Mouse (Mus musculus): ENCODE results near the gene Nrip2.

Nrip2 gene

GRCm38 (mm10) chr6:128399421-128400185, 507 bp downstream of the Nrip2 start:
- peak; percentile 21 for DNase-seq

DNA sequence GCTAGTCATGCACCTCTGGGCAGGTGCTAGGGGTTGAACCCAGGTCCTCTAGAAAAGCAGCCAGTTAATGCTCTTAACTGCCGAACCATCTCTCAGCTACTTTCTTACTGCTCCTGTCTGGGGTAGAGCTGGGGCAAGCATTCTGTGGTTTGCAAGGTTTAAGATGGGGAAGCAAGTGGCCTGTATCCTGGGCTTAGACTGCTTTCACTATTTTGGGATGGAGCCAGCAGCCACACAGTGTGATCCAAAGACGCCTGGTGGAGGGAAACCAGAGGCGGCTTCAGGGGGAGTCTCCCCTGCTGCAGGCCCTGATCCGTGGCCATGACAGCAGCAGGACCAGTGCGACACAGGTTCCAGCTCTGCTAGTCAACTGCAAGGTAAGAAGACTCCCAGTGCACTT, 5.6 kb downstream of the Nrip2 start:
- no peak for DNase-seq

DNA sequence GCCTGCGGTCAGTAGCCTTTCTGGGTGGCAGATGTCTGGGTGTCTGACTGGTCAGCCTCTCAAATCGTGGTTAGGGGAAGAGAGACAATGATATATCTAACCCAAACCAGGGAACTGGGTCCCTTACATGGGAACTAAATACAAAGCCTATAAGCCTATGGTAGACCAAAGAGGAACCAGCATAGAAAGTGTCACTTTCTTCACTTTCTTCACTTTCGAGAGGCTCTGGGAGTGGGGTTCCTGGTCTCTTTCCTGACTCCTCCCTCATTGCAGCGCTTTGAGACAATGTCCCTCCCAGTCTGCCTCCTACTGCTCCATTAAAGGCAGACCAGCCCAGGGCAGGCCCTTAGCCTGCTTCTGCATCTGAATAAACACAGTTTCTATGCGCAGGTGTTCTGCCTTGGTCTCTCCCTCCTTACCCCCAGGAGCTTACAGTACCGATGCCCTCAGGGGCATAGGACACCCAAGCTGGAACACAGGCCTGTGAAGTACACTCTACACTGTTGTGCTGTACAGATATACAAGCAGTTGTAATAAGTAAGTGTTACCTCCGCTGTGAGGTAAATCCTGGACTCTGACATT, 9.5 kb downstream of the Nrip2 start:
- DNase-seq = peak; percentile 59

DNA sequence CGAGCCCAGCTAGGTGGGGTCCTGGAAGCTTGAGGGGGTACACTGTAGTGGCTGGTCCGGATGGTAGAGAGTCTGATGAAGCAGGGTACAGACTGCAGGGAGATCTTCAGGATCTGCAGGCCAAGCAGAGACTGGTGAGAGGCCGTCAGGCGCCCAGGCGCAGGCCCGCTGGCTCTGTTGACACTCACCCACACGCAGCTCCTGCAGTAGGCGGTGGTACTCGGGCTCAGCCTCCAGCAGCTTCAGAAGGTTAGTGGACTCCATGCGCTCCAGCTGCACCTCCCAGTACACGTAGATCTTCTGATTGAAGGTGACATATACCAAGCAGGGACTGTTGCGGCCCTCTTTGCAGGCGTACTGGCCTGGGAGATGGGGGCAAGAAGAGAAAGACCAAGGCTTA, 11.2 kb downstream of the Nrip2 start:
- no peak for DNase-seq

- DNase-seq = peak; percentile 86
Observed at GRCm38 (mm10) chr6:128411115-128411514, 12.0 kb downstream of the Nrip2 start.

- no peak for DNase-seq
Observed at GRCm38 (mm10) chr6:128416169-128416568, 17.1 kb downstream of the Nrip2 start.

DNA sequence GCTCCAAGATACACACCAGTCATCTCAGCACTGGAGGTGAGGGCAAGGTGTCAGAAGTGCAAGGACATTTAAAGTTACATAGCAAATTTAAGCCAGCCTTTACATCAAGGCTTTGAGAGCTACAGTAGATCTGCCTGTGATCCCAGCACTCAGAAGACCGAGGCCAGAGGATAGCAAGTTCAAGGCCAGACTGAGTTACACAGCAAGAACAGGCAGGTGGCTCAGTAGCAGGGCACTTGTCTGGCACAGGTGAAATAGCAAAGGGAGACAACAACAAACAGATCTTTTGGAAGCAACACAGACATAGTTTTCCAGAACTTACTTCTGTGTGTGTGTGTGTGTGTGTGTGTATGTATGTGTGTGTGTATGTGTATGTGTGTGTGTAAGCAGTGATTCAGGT, 19.0 kb downstream of the Nrip2 start:
- no peak for DNase-seq

- no peak for DNase-seq
Observed at GRCm38 (mm10) chr6:128421036-128421435, 21.9 kb downstream of the Nrip2 start.

GRCm38 (mm10) chr6:128421480-128421879, 22.4 kb downstream of the Nrip2 start:
- no peak for DNase-seq

- DNase-seq = no peak
Observed at GRCm38 (mm10) chr6:128423496-128424268, 24.6 kb downstream of the Nrip2 start.

DNA sequence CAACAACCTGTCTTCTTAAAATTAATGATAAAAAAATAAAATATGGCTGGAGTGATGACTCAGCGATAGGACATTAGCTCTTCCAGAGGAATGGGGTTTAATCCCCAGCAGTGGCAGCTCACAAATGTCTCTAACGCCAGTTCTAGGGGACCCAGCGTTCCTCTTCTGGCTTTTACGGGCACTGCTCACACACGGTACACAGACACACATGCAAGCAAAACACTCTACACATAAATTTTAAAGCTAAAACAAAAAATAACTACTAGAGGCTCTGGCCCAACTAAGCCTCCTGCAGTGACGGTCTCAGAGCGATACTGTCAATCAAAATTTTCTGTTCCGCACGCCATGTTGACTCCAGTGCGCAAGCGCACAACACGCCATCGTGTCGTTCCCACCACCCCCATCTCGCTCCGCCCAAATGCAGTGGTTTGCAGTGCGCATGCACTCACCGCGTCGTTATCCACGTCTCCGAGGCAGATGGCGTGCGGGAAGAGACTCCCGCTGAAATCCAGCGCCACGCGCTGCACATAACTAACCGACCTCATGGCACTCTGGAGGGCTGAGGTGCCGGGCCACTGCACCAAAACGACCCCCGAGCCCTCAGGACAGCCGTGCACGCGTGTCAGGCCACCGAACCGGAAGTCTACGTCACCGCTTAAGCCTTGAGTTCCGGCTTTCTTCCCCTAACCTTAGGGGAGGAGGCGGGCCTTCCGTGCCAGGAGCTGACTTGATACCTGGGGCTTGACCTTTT, 25.3 kb downstream of the Nrip2 start, which contains the start of gene Itfg2:
Gene Itfg2, minus strand, starts transcription at position 663 of the 751 bp plus-strand sequence.
- DNase-seq = peak; percentile 98

- no peak for DNase-seq
Observed at GRCm38 (mm10) chr6:128425046-128425445, 25.9 kb downstream of the Nrip2 start.

- DNase-seq = no peak
Observed at GRCm38 (mm10) chr6:128427571-128427970, 28.5 kb downstream of the Nrip2 start.

GRCm38 (mm10) chr6:128429300-128429699, 30.2 kb downstream of the Nrip2 start:
- DNase-seq = no peak

DNA sequence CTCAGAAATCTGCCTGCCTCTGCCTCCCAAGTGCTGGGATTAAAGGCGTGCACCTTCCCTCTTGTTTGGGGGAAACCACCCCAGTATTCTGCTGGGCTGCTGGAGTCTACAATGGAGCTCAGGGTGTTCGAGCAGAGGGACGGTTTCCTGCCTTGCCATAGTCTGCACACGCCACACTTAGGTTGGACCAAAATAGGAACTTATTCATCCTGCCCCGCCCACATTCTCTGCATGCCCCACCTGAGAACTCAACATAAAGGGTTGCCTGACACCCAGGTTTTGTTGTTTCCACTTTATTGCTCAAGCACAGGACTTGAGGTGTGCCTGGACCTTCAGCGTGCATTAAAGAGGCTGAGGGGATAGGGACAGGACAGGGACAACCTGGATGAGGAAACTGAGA, 30.7 kb downstream of the Nrip2 start:
- no peak for DNase-seq

- no peak for DNase-seq
Observed at GRCm38 (mm10) chr6:128432356-128432915, 33.3 kb downstream of the Nrip2 start.

DNA sequence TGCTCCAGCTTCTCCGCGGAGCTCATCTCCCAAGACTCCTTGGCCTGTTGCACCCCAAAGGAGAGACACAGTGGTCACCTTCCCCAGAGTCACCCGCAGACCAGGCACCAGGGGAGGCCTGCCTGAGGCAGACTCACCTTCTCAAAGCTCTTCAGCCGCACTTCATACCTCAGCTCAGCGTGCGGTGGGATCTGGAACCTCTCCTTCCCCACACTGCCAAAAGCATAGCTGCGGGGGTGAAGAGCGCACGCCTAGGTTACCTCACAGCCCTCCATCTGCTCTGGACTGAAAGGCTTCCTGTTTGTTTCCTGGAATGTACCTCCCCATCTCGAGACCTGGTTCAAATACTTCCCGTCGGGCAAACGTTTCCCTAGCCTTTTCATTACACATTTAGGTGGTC, 34.5 kb downstream of the Nrip2 start:
- no peak for DNase-seq

DNA sequence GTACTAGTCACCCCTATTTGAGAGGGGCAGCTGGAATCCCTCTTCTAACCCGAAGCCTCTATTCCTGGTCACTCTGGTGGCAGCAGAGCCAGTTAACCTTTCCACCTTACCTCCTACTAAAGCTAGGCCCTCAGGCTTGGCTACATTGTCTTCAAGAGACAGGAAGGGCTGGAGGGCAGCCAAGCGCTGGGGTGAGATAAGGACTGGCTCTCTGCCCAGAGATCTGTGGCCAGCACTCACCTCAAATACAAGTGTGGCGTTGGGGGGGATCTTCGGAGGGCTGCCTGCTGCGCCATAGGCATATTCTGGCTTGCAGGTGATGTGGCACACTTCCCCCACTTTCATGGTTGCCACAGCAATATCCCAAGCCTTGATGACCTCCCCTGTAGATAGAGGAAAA, 36.4 kb downstream of the Nrip2 start:
- DNase-seq = peak; percentile 91

- no peak for DNase-seq
Observed at GRCm38 (mm10) chr6:128436356-128437005, 37.4 kb downstream of the Nrip2 start.

- no peak for DNase-seq
Observed at GRCm38 (mm10) chr6:128437288-128437687, 38.2 kb downstream of the Nrip2 start.

DNA sequence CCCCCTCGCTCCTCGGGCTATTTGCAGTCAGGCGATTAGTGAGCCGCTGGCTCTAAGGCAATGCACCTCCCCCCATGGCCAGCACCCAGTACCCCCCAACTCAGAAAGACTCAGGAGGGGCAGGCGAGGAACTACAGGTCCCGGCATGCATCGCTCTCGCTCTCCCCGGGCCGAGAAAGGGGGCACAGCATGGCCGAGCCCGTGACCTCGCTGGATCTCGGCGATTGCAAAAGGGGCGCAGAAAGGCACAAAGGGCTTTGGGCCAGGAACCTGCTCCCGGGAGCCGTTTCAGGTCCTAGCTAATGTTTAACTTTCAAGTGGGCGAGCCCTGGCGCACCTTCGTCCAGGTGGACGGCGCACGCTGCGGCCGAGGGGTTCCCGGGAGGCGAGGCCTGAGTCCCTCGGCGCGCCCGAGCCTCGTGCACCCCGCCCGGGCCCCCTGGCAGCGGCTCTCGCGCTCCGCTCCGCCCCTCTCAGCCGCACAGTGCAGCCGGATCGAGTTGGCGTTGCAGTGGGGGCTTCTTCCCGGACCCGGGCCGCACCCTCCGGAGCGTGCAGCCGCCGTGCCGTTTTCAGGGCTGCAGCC, 38.7 kb downstream of the Nrip2 start:
- peak; percentile 91 for DNase-seq

All from kidney, adult 9 months (tissue).